Mouse (Mus musculus): ENCODE measurements around the gene Arglu1.

- TF ChIP-seq CTCF (IDR thresholded peaks at IDR 0.05; ENCODE audit: borderline replicate concordance, insufficient read depth, low read length) (no peak), POLR2A (IDR thresholded peaks at IDR 0.05; ENCODE audit: low read depth, low read length) (no peak)
Measured at GRCm38 (mm10) chr8:8621236-8621917, 68.9 kb downstream of the Arglu1 start.

All from embryonic fibroblast, embryonic 13.5 days (primary cell).